In genomic region chr6:24238541-24238940, GRCm38 (mm10) we compare ENCODE assay signal across 21 mouse cellular contexts.
"Had no signal": no experiment of that assay in that cellular context is flagged by ENCODE, and none has a peak within 500 bp of the region (broad histone marks: within the 10 kb centered on the region; RNA-seq: fewer than 3 reads in every experiment).

No protein-coding gene starts in this region.

- H3K4me2 ChIP-seq: heart, embryonic 11.5 days; heart, embryonic 13.5 days; heart, embryonic 15.5 days; hindbrain, embryonic 13.5 days; hindbrain, embryonic 15.5 days; limb, embryonic 13.5 days; limb, embryonic 15.5 days; liver, embryonic 12.5 days had no signal

- ATAC-seq: hindbrain, postnatal 0 days; intestine, embryonic 16.5 days; liver, embryonic 12.5 days had no signal

- H3K27ac ChIP-seq: heart, adult 2 months; heart, embryonic 13.5 days; heart, embryonic 15.5 days; hindbrain, embryonic 13.5 days; hindbrain, embryonic 15.5 days; hindbrain, postnatal 0 days; limb, embryonic 13.5 days; limb, embryonic 15.5 days; liver, embryonic 12.5 days; liver, embryonic 14.5 days had no signal

- H3K4me3 ChIP-seq: heart, adult 2 months; heart, embryonic 13.5 days; heart, embryonic 15.5 days; hindbrain, embryonic 13.5 days; hindbrain, embryonic 15.5 days; limb, embryonic 13.5 days; limb, embryonic 15.5 days; liver, embryonic 12.5 days had no signal

- H3K27me3 ChIP-seq: heart, embryonic 13.5 days; heart, embryonic 15.5 days; hindbrain, embryonic 13.5 days; hindbrain, embryonic 15.5 days; limb, embryonic 13.5 days; limb, embryonic 15.5 days; liver, embryonic 12.5 days had no signal

- H3K36me3 ChIP-seq: heart, embryonic 13.5 days; heart, embryonic 15.5 days; hindbrain, embryonic 13.5 days; hindbrain, embryonic 15.5 days; limb, embryonic 13.5 days; limb, embryonic 15.5 days; liver, embryonic 12.5 days had no signal

- H3K9ac ChIP-seq: heart, embryonic 13.5 days; heart, embryonic 15.5 days; hindbrain, embryonic 13.5 days; hindbrain, embryonic 15.5 days; limb, embryonic 13.5 days; limb, embryonic 15.5 days; liver, embryonic 12.5 days; liver, embryonic 14.5 days had no signal

- H3K9me3 ChIP-seq: heart, embryonic 13.5 days; heart, embryonic 15.5 days; hindbrain, embryonic 13.5 days; hindbrain, embryonic 15.5 days; limb, embryonic 13.5 days; limb, embryonic 15.5 days; liver, embryonic 12.5 days had no signal

- H3K4me1 ChIP-seq: heart, embryonic 13.5 days; heart, embryonic 15.5 days; hindbrain, embryonic 13.5 days; hindbrain, embryonic 15.5 days; limb, embryonic 13.5 days; limb, embryonic 15.5 days; liver, embryonic 12.5 days had no signal

- DNase-seq: gastrocnemius, postnatal 14 days; gastrocnemius, postnatal 36 days; heart, adult 11 months; heart, adult 2 months; heart, postnatal 14 days; heart, postnatal 36 days; kidney, postnatal 10 days; layer of hippocampus, adult 9-11 months; layer of hippocampus, postnatal 36 days; left cerebral cortex, postnatal 4 days had no signal
